Comparison of ENCODE assay signal across 8 mouse cellular contexts in the genomic region with DNA sequence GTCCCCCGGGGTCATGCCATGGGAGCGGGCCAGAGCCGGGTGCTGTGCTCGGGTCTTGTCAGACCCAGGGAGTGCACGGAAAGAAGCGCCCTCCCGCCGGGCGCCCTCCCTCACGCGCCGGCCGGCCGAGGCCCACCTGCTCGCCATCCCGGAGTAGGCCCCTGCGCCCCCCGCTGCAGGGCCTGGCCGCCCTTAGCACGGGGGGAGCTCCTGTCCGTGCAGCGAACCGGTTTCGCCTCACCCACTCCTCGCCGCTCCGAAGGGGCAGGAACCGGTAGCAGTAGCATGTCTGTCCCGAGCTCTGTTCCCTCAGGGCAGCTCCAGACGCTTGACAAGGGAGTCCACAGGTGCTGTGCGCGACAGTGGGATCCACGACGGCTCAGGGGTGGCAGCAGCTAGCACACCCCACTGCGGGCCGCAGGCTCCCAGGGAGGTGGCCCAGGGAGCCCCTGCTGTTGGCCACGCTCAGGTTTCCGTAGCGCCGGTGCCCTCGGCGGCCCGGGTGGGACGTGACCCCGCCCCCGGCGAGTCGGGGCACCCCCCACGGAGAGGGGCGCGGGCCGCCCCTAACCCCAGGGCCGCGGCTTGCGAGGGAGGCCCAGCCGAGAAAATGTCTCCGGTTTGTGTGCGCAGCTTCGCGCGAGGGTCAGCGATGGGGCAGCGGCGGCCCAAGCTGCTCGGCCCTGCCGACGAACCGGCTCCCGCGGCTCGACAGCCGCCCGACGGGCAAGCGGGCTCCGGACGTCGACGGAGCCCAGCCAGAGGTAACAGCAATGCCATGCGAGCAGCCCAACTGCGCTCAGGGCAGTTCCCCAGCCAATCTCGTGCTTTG. TPM values are rescaled to one million over a fixed set of nuclear protein-coding genes. Genes with fewer than 3 reads are reported as not detected.
DNase-seq lines count a peak whose midpoint lies in the region; ATAC-seq and TF ChIP-seq lines count a peak whose summit lies in the region.

A gene (minus strand): TSS at position 488 of the 832 bp plus-strand sequence.

- H3K36me3 ChIP-seq in E14TG2a.4 (ENCODE audit: insufficient read depth, low read length), result peaks cover 13% of the 10 kb centered on the region
- H3K36me3 ChIP-seq in lung, embryonic 14.5 days (ENCODE audit: insufficient read depth), result 0 out of 2 replicates have a peak, but pooled peaks cover 8% of the 10 kb centered on the region

- DNase-seq in cerebellum, adult 18-20 months, result peak; percentile 50 to 75
- DNase-seq in forelimb bud, embryonic 11.5 days (ENCODE audit: low read depth, low spot score), result peak; percentile 35
- DNase-seq in heart, postnatal 36 days, result peak; percentile 65 to 76
- DNase-seq in layer of hippocampus, adult 2 months (ENCODE audit: low spot score in 2 of 2), result peak; percentile 16 to 24
- peak; percentile 61 for DNase-seq in lung, embryonic 14.5 days
- peak; percentile 54 for DNase-seq in thymus, postnatal 0 days (ENCODE audit: low spot score)

- peak within 1 kb of the TSS; percentile 73 for H3K9ac ChIP-seq in lung, embryonic 14.5 days

- peaks cover 22% of the 10 kb centered on the region for H3K4me1 ChIP-seq in E14TG2a.4 (replicated peaks; ENCODE audit: low read depth, low read length)
- 0 out of 2 replicates have a peak, but pooled peaks cover 2% of the 10 kb centered on the region for H3K4me1 ChIP-seq in lung, embryonic 14.5 days (ENCODE audit: insufficient read depth)

- 1% methylated on average over 82 of the region's 82 CpGs for WGBS in lung, embryonic 14.5 days

- peak within 1 kb of the TSS; percentile 87 for H3K4me3 ChIP-seq in E14TG2a.4 (replicated peaks; ENCODE audit: low read length)
- peak within 1 kb of the TSS; percentile 97 for H3K4me3 ChIP-seq in layer of hippocampus, adult 2 months
- H3K4me3 ChIP-seq in lung, embryonic 14.5 days (ENCODE audit: low read depth, low read length), result peak within 1 kb of the TSS; percentile 100

- H3K4me2 ChIP-seq in lung, embryonic 14.5 days, result peak within 1 kb of the TSS; percentile 98

- ATAC-seq in lung, embryonic 14.5 days (ENCODE audit: insufficient read depth), result peak; percentile 35
- no peak for ATAC-seq in neutrophil, adult 5-6 weeks (ENCODE audit: extremely low read depth, insufficient number of reproducible peaks, low FRiP score, poor library complexity, severe bottlenecking)

- intact Hi-C loops in heart, postnatal 36 days (cut with DNase I), result loop anchor here (2.0 kb wide), 1 partner anchor 63 kb away; no protein-coding TSS in a partner anchor

- H3K27me3 ChIP-seq in E14TG2a.4 (ENCODE audit: insufficient read depth, low read length), result peaks cover 31% of the 10 kb centered on the region
- no peaks in the 10 kb centered on the region for H3K27me3 ChIP-seq in lung, embryonic 14.5 days (ENCODE audit: insufficient read depth, low read length)

- H3K27ac ChIP-seq in layer of hippocampus, adult 2 months, result peak within 1 kb of the TSS; percentile 96
- H3K27ac ChIP-seq in lung, embryonic 14.5 days (ENCODE audit: low read depth), result peak within 1 kb of the TSS; percentile 88

- TF ChIP-seq CTCF in E14TG2a.4 (conservative IDR thresholded peaks at IDR 0.05; ENCODE audit: low read length), result no peak
- TF ChIP-seq CTCF in layer of hippocampus, adult 2 months (conservative IDR thresholded peaks at IDR 0.05), result no peak
- TF ChIP-seq CTCF in lung, embryonic 14.5 days (IDR thresholded peaks at IDR 0.05; ENCODE audit: low read depth), result no peak

- peaks cover 4% of the 10 kb centered on the region; the same call in 1 of the 2 replicates for H3K9me3 ChIP-seq in E14TG2a.4 (ENCODE audit: low read length)
- H3K9me3 ChIP-seq in lung, embryonic 14.5 days (ENCODE audit: low read depth, low read length), result no peaks in the 10 kb centered on the region

RNA-seq across cellular contexts. Expression of the gene that starts here (rescaled TPM):
- total RNA-seq in heart, postnatal 36 days (2021), result 10 to 100 TPM; 39.4 to 41.1 TPM
- 10 to 100 TPM; 77.5 to 87.8 TPM for total RNA-seq in layer of hippocampus, adult 2 months (2021)
- polyA plus RNA-seq in lung, embryonic 14.5 days (2014; fragmentation: Nextera tagmentation; extraction: Ambion mirVana), result 56.2 and 63.1 TPM in 2 replicates
- 205 and 210 TPM in 2 replicates for total RNA-seq in neutrophil, adult 5-6 weeks (2017)
- polyA plus RNA-seq in thymus, postnatal 0 days (2015; fragmentation: Nextera tagmentation; extraction: Ambion mirVana), result 26.0 and 27.6 TPM in 2 replicates

Comparison
In these comparisons a context has a peak if more than half of its experiments do, and no peak if none do; other contexts are left out.
1. DNase-seq: peak in every context shown above with its lines; median percentile 70 in heart, postnatal 36 days; 62 in cerebellum, adult 18-20 months; 61 in lung, embryonic 14.5 days; 54 in thymus, postnatal 0 days; 35 in forelimb bud, embryonic 11.5 days; 20 in layer of hippocampus, adult 2 months.